Mouse (Mus musculus) layer of hippocampus, adult 9-10 months (tissue): ENCODE measurements around the gene C1qc.

Source experiments
- DNase-seq: peaks from one replicate; pipeline ENCODE4 v3.0.0; 2022; ENCODE audit warnings: low spot score

C1qc gene

DNA sequence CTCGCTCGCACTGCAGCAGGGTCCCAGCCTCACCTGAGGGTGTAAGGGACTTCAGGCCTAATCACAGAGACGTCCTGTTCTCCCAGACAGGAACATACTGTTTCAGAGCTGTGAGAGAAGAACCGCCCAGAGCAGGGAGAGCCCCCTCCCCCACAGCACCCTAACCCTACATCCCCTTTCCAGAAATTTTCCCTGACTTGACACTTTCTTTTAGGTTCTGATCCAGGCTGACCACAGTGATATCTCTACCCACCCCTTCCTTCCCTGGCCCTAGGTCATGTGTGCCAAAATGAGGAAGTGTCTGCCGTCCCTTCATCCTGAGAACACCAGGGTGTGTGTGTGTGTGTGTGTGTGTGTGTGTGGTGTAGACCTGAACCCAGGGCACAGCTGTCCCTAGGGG lies at the start of gene C1qc:
Gene C1qc (minus strand): TSS at position 255 of the 400 bp plus-strand sequence.
- DNase-seq: no peak

- DNase-seq: no peak
These were observed 45.1 kb upstream of the C1qc start for GRCm38 (mm10) chr4:136937935-136938334.

DNA sequence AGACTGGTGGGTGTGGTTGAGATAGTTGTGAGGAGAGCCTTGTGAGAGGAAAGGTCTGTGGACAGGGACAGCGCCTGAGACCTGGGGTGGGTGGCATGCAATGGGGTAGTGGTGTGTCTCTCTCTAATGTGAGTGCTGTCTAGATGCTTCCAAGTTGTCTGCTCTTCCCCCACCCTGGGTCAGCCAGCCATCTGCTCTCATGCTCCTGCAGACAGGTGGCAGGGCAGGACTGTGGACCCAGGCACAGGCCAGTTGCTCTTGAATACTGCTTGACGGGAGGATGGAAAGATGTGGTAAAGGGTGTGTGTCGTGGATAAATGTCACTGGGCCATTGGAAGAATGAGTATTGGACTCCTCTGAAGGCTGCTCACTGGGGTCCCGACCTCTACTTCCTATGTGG lies 44.5 kb upstream of the C1qc start:
- no peak for DNase-seq

GRCm38 (mm10) chr4:136934746-136935613 lies 42.1 kb upstream of the C1qc start:
- DNase-seq: no peak

DNA sequence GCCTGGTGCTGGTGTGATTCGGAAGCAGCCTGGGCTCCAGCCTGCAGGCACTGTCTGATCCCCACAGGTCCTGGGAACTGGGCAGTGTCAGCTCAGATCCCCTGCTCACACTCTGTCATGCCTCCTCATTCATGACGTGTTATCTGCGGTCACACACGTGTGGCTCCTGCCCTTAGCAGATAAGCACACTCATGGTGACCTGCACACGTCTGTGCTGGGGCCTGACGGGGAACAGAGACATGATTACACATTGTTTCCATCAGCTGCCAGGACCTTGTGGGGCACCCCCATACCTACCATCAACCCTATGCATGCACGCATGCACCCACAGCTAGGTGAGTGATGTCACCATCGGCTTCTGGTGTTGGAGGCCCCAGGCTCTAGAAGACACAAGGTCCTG lies 37.6 kb upstream of the C1qc start:
- no peak for DNase-seq

- DNase-seq: no peak
These were observed 36.1 kb upstream of the C1qc start for GRCm38 (mm10) chr4:136928928-136929327.

GRCm38 (mm10) chr4:136925804-136926203 lies 32.9 kb upstream of the C1qc start:
- no peak for DNase-seq

- no peak for DNase-seq
These were observed 31.7 kb upstream of the C1qc start for GRCm38 (mm10) chr4:136924529-136924928.

GRCm38 (mm10) chr4:136919526-136919925 lies 26.7 kb upstream of the C1qc start:
- no peak for DNase-seq

GRCm38 (mm10) chr4:136918834-136919233 lies 26.0 kb upstream of the C1qc start:
- DNase-seq: no peak

- DNase-seq: no peak
These were observed 24.3 kb upstream of the C1qc start for GRCm38 (mm10) chr4:136917165-136917524.

DNA sequence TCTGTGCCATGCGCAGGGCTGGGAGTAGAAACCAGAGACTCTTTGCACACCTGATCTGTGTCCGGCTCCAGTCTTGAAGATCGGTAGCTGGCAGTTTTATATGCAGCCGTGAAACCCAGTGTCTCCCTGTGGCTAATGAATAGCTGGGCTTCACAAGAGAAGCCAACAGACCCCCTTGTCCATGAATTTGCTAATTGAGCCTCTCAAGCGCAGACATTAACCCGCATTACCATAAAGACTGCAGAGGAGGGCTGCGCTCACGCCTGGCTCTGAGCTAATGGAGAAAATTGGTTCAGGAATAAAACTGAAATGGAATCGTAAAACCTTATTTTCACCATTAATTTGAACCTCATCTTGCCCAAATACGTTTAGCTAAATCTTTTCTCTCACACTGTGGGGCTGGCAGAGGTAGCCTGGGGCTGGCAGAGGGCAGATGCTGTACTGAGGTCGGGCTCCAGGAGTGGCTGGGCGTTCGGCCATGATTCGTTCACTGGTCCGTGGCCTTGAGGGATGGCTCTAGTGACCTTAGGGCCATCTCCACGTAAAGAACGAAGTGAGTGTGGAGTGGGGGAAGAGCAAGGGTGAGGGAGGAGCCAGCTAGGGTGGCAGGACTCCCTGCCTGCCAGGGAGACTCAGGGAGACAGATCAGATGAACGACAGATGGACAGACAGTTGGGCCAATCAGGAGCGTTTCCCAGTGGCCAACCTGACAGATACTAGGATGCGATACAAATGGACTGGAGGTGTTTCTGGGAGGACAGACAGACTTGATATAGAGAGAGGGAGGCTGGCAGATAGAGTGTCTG lies 23.7 kb upstream of the C1qc start:
- DNase-seq: no peak

GRCm38 (mm10) chr4:136912841-136913240 lies 20.0 kb upstream of the C1qc start:
- DNase-seq: no peak

GRCm38 (mm10) chr4:136911804-136912203 lies 18.9 kb upstream of the C1qc start:
- no peak for DNase-seq

DNA sequence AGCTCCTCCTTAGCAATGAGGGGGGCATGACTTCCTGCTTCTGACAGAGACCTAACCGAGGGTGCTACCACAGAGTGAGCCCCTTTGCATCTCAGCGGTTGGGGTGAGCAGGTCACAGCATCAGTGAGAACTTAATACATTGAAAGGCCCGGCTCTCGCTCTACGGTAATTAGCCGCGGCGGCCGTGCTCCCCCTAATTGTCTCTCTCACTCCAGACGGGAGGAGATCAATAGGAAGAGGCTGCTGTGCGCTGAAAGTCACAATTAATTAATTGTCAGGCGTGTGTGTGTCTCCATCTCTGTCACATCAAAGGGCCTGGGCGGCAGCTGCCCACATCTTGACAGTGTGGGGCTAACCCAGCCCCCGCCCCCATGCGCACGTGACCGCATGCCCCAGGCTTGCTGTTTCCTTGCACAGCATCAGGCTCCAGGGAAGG lies 18.4 kb upstream of the C1qc start:
- no peak for DNase-seq

DNA sequence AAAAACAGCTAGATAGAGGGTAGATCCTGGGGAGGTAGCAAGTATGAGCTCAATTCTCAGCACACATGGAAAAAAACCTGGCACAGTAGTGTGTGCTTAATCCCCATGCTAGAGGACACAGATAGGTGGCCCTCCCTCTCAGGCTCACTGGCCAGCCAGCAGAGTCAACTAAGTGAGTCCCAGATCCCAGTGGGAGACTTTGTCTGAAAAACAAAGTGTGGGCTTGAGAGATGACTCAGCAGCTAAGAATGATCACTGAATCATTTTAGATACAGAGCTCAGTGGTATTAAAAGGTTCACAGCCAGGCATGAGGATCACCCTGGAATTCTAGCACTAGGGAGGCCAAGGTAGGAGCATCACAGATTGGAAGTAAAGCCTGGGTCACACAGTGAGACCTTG lies 14.9 kb upstream of the C1qc start:
- no peak for DNase-seq

DNA sequence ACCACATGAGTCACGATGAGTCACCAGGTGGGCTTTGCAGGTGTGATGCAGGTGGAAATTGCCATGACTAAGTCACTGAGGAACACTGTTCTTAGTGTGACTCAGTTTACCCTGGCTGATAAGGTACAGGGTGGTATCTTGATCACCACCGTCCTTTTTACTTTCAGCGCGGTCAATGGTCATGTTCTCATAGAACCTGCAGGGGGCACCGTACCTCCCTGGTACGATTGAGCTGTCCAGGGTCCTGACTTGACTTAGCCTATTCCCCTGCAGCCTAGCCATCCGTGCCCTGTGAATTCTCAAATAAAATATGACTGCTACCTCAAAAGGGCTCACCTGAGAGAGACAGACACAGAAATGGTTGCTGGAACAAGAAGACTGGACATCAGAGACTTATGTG lies 14.2 kb upstream of the C1qc start:
- DNase-seq: no peak

- DNase-seq: no peak
These were observed 12.1 kb upstream of the C1qc start for GRCm38 (mm10) chr4:136904767-136905539.

DNA sequence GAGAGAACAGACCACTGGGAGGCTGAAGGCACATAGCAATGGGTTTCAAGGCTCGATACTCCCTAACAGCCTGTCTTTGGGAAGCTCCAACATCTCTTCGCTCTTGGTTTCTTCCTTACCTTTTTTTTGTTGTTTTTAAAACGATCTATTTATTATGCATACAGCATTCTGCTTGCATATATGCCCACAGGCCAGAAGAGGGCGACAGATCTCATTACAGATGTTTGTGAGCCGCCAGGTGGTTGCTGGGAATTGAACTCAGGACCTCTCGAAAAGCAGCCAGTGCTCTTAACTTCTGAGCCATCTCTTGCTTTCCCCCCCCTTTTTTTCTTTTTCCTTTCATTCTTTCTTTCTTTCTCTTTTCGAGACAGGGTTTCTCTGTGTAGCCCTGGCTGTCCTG lies 6.3 kb upstream of the C1qc start:
- no peak for DNase-seq

GRCm38 (mm10) chr4:136898637-136899036 lies 5.8 kb upstream of the C1qc start, which contains the start of gene C1qa:
TSS of gene C1qa (minus strand) at chr4:136898803.
- no peak for DNase-seq

DNA sequence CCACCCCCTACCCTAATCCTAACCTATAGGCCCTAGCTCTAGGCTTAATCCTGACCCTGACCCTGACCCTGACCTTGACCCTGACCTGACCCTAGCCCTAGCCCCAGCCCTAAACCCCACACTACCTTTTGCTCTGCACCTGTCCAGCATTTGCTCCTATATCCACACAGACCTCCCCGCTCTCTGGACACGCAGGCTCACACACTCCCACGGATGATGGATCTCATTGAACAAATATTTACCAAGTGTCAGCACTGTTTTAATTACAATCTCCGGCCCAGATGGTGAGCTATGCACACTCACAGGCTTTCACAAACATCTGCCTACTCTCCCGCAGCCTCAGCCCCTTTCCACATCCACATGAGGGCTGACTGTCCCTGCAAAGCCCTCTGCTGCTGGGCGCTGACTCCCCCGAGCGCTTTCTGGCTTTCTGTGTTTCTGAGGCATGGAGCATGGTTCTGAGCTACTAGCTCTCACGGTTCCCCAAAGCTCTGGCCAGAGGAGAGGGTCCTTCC lies 5.3 kb upstream of the C1qc start:
- DNase-seq: no peak

GRCm38 (mm10) chr4:136896461-136896860 lies 3.6 kb upstream of the C1qc start:
- no peak for DNase-seq
